Mouse (Mus musculus) adrenal gland, postnatal 0 days (tissue): ENCODE measurements around the gene Kif1c. TPM values are rescaled to one million over a fixed set of nuclear protein-coding genes. Genes with fewer than 3 reads are reported as not detected.

Experiments
- microRNA-seq: library from miRNA; unstranded; fragments of <30 nt; microRNA quantifications from one replicate; pipeline ENCODE4, GENCODE M21; 2016; ENCODE audit warnings: borderline replicate concordance; ENCODE audit not compliant: insufficient number of aligned reads
- polyA plus RNA-seq: library from polyadenylated mRNA; unstranded; fragments of >200 nt; fragmentation: Nextera tagmentation; extraction: Ambion mirVana; gene quantifications from 2 replicates; pipeline ENCODE4 v1.2.1, GENCODE M21; 2015

Kif1c gene
- 2.4 and 3.8 TPM in 2 replicates for polyA plus RNA-seq

DNA sequence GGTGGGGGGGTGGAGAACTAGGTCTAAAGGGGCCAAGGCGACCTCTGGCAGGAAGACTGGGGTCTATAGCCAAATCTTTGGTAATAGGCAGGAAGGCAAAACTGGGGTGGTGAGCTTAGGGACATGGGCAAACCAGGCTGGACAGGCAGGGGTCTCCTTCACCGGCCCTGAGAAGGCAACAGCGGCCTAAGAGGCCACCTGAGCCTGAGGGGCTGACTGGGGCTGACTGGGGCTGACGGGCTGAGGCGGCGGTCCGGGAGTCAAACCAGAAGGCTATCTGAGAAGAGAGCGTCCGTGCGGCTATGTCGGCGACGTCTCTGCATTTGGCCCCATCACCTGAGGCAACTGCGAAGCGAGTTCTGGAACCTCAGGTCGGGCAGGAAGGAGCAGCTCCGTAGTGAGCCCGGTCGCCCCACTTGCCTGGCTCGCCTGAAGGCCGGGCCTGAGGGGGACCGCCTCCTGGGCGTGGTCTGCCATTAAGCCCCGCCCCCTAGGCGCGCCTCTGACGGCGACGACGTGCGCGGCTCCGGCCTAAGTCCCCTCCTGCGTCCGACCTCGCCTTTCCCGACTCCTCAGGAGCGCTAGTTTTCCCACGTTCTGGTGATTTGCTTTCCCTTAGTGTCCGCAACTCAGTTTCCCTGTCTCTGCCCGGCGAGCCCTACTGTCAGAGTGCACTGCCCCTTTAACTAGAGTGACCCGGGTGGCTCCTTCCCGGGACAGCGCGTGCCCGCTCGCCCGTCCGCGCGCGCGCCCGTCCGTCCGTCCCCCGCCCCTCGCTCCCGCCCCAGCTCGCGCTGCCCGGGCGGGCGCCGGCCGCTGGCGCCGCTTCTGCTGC is at the start of gene Kif1c, which contains the start of gene Inca1:
Gene Kif1c (plus strand): TSS at position 827 of the 835 bp plus-strand sequence.
Gene Inca1 (minus strand): TSS at position 434 of the 835 bp plus-strand sequence.

GRCm38 (mm10) chr11:70654198-70654922 is 46.0 kb upstream of the Kif1c start, which contains the start of gene Pfn1:
Pfn1 (minus strand) TSS chr11:70654644.

GRCm38 (mm10) chr11:70656964-70657363 is 43.4 kb upstream of the Kif1c start, which contains the start of gene Eno3:
Eno3 (plus strand) TSS chr11:70657202.

GRCm38 (mm10) chr11:70668771-70669505 is 31.4 kb upstream of the Kif1c start, which contains the start of gene Spag7:
Spag7 (minus strand) TSS chr11:70669416.

DNA sequence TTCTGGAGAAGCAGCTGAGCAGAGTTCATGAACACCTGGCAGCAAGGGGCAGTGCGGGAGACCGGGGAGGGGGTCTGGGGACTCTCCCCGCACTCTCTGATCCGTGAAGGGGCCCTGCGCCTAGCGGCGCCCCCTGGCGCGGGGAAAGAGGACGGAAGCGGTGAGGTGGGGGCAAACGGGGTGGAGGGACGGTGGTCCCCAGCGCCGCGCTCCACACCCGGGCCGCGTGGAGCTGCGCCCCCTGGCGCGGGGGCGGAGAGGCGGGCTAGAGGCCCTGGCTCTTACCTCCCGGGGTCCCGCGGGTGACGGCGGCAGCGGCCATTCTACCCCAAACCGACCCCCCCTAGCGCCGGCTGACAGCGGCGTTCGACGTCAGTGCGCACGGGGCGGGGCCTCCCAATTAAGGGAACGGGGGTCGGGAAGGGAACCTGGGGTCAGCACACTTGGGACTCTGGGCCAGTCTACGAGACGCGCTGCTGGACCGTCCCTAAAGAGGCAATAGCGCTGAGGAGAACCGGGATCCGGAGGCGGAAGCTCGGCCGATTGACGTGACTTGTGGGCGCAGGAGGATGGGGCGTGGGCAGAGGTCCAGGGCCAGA is 12.6 kb upstream of the Kif1c start, which contains the start of gene Camta2:
Gene Camta2 (minus strand): TSS at position 505 of the 599 bp plus-strand sequence.

GRCm38 (mm10) chr11:70763936-70764808 is 63.8 kb downstream of the Kif1c start, which contains the start of gene Zfp3:
Zfp3 (plus strand) TSS chr11:70764209.

Small RNA genes within 50 kb of the gene (microRNA-seq; reads per million reads assigned to microRNA genes)
- gene Gm22760, result not detected
- not detected for gene Mir6925

Other genes with a start within 250 kb of the Kif1c start
- 25.7 and 35.8 TPM in 2 replicates for gene Med11, start 248.6 kb upstream of the Kif1c start, polyA plus RNA-seq
- 0.68 and 1.1 TPM in 2 replicates for gene Zmynd15, start 241.1 kb upstream of the Kif1c start, polyA plus RNA-seq
- gene Cxcl16, start 240.6 kb upstream of the Kif1c start, polyA plus RNA-seq, result 12.3 and 15.6 TPM in 2 replicates
- 3.7 and 10.0 TPM in 2 replicates for gene Tm4sf5, start 195.3 kb upstream of the Kif1c start, polyA plus RNA-seq
- 0.63 and 1.1 TPM in 2 replicates for gene Vmo1, start 185.9 kb upstream of the Kif1c start, polyA plus RNA-seq
- 0.61 and 1.6 TPM in 2 replicates for gene Gltpd2, start 181.4 kb upstream of the Kif1c start, polyA plus RNA-seq
- gene Psmb6, start 175.2 kb upstream of the Kif1c start, polyA plus RNA-seq, result 682 and 707 TPM in 2 replicates
- not detected in 2 replicates for gene Gm40193, start 167.6 kb upstream of the Kif1c start, polyA plus RNA-seq
- 5.9 and 7.8 TPM in 2 replicates for gene Pld2, start 160.5 kb upstream of the Kif1c start, polyA plus RNA-seq
- gene Mink1, start 137.7 kb upstream of the Kif1c start, polyA plus RNA-seq, result 8.4 and 8.8 TPM in 2 replicates
- not detected in 2 replicates for gene 4930544D05Rik, start 84.7 kb upstream of the Kif1c start, polyA plus RNA-seq
- 0.30 TPM in 1 of 2 replicates, not detected in the other for gene Chrne, start 81.3 kb upstream of the Kif1c start, polyA plus RNA-seq
- gene Gp1ba, start 61.4 kb upstream of the Kif1c start, polyA plus RNA-seq, result 0.19 and 0.47 TPM in 2 replicates
- gene Rnf167, start 53.3 kb upstream of the Kif1c start, polyA plus RNA-seq, result 69.6 and 99.5 TPM in 2 replicates
- 105 and 154 TPM in 2 replicates for gene Slc25a11, start 53.1 kb upstream of the Kif1c start, polyA plus RNA-seq
- gene Pfn1, start 45.9 kb upstream of the Kif1c start, polyA plus RNA-seq, result 1,006 and 1,381 TPM in 2 replicates
- 14.3 and 21.6 TPM in 2 replicates for gene Eno3, start 43.3 kb upstream of the Kif1c start, polyA plus RNA-seq
- 91.7 and 114 TPM in 2 replicates for gene Spag7, start 31.1 kb upstream of the Kif1c start, polyA plus RNA-seq
- gene Camta2, start 12.4 kb upstream of the Kif1c start, polyA plus RNA-seq, result 8.7 and 12.8 TPM in 2 replicates
- 7.0 and 12.5 TPM in 2 replicates for gene Inca1, start 393 bp upstream of the Kif1c start, polyA plus RNA-seq
- gene Zfp3, start 63.7 kb downstream of the Kif1c start, polyA plus RNA-seq, result 4.8 and 7.6 TPM in 2 replicates
- gene Scimp, start 112.0 kb downstream of the Kif1c start, polyA plus RNA-seq, result 0.41 and 0.43 TPM in 2 replicates
- 39.8 and 75.7 TPM in 2 replicates for gene Rabep1, start 144.2 kb downstream of the Kif1c start, polyA plus RNA-seq